Mouse (Mus musculus): ENCODE measurements around the gene Sarm1. TPM values are rescaled to one million over a fixed set of nuclear protein-coding genes. Genes with fewer than 3 reads are reported as not detected.

The Sarm1 gene
- polyA plus RNA-seq, 1 experiment from 2014 or later: 1.5 TPM

Other genes starting within 250 kb of the Sarm1 start
- 69.3 and 76.7 TPM in 2 replicates for gene 2610507B11Rik, start 236.0 kb downstream of the Sarm1 start, polyA plus RNA-seq (2016; fragmentation: Nextera tagmentation; extraction: Ambion mirVana)
- gene BC030499, start 206.9 kb downstream of the Sarm1 start, polyA plus RNA-seq (2016; fragmentation: Nextera tagmentation; extraction: Ambion mirVana): 0.23 and 0.69 TPM in 2 replicates
- gene Spag5, start 196.2 kb downstream of the Sarm1 start, polyA plus RNA-seq (2016; fragmentation: Nextera tagmentation; extraction: Ambion mirVana): 39.1 and 39.3 TPM in 2 replicates
- 11.2 and 17.2 TPM in 2 replicates for gene Aldoc, start 174.8 kb downstream of the Sarm1 start, polyA plus RNA-seq (2016; fragmentation: Nextera tagmentation; extraction: Ambion mirVana)
- 72.0 and 78.3 TPM in 2 replicates for gene Pigs, start 169.3 kb downstream of the Sarm1 start, polyA plus RNA-seq (2016; fragmentation: Nextera tagmentation; extraction: Ambion mirVana)
- 40.7 and 66.1 TPM in 2 replicates for gene Unc119, start 154.3 kb downstream of the Sarm1 start, polyA plus RNA-seq (2016; fragmentation: Nextera tagmentation; extraction: Ambion mirVana)
- 0.13 TPM in 1 of 2 replicates, not detected in the other for gene Foxn1, start 111.2 kb downstream of the Sarm1 start, polyA plus RNA-seq (2016; fragmentation: Nextera tagmentation; extraction: Ambion mirVana)
- gene Slc13a2, start 75.5 kb downstream of the Sarm1 start, polyA plus RNA-seq (2016; fragmentation: Nextera tagmentation; extraction: Ambion mirVana): not detected in 2 replicates
- 7.8 and 12.8 TPM in 2 replicates for gene Slc46a1, start 32.1 kb downstream of the Sarm1 start, polyA plus RNA-seq (2016; fragmentation: Nextera tagmentation; extraction: Ambion mirVana)
- 1.6 and 43.5 TPM in 2 replicates for gene Vtn, start 1.3 kb upstream of the Sarm1 start, polyA plus RNA-seq (2016; fragmentation: Nextera tagmentation; extraction: Ambion mirVana)
- not detected in 2 replicates for gene Sebox, start 5.7 kb upstream of the Sarm1 start, polyA plus RNA-seq (2016; fragmentation: Nextera tagmentation; extraction: Ambion mirVana)
- gene Tmem199, start 14.4 kb upstream of the Sarm1 start, polyA plus RNA-seq (2016; fragmentation: Nextera tagmentation; extraction: Ambion mirVana): 64.2 and 74.5 TPM in 2 replicates
- 160 and 165 TPM in 2 replicates for gene Poldip2, start 14.4 kb upstream of the Sarm1 start, polyA plus RNA-seq (2016; fragmentation: Nextera tagmentation; extraction: Ambion mirVana)
- gene Tnfaip1, start 38.6 kb upstream of the Sarm1 start, polyA plus RNA-seq (2016; fragmentation: Nextera tagmentation; extraction: Ambion mirVana): 92.5 and 92.6 TPM in 2 replicates
- 92.8 and 95.9 TPM in 2 replicates for gene Ift20, start 38.6 kb upstream of the Sarm1 start, polyA plus RNA-seq (2016; fragmentation: Nextera tagmentation; extraction: Ambion mirVana)
- gene Tmem97, start 53.0 kb upstream of the Sarm1 start, polyA plus RNA-seq (2016; fragmentation: Nextera tagmentation; extraction: Ambion mirVana): 91.5 and 105 TPM in 2 replicates
- gene Nlk, start 199.6 kb upstream of the Sarm1 start, polyA plus RNA-seq (2016; fragmentation: Nextera tagmentation; extraction: Ambion mirVana): 10.6 and 13.4 TPM in 2 replicates

Measured in heart, embryonic 10.5 days (tissue).